Mouse (Mus musculus) adipocyte (in vitro differentiated cells): ENCODE measurements around the gene Gm20683.
"Not testable (repeated sequence)": the region's sequence is repeated elsewhere in the genome, so short reads cannot be mapped to it uniquely, and the experiment has no call there.

Experiments
- DNase-seq: peaks from one replicate; pipeline ENCODE4 v3.0.0-alpha.2; 2016; ENCODE audit warnings: low spot score

The Gm20683 gene

GRCm38 (mm10) chr17:25827546-25828222 lies 13.9 kb downstream of the Gm20683 start:
- no peak for DNase-seq

GRCm38 (mm10) chr17:25827011-25827410 lies 14.6 kb downstream of the Gm20683 start:
- no peak for DNase-seq

GRCm38 (mm10) chr17:25825984-25826570 lies 15.5 kb downstream of the Gm20683 start:
- no peak for DNase-seq

GRCm38 (mm10) chr17:25825311-25825710 lies 16.3 kb downstream of the Gm20683 start:
- no peak for DNase-seq

- no peak for DNase-seq
These were observed 17.0 kb downstream of the Gm20683 start for GRCm38 (mm10) chr17:25824362-25825142.

- peak; percentile 93 for DNase-seq
These were observed 18.1 kb downstream of the Gm20683 start, which contains the start of gene Wdr24 for GRCm38 (mm10) chr17:25823452-25823851. Gene Wdr24 (plus strand): TSS chr17:25823627.

- no peak for DNase-seq
These were observed 22.4 kb downstream of the Gm20683 start for GRCm38 (mm10) chr17:25818851-25819780.

- no peak for DNase-seq
These were observed 23.9 kb downstream of the Gm20683 start for GRCm38 (mm10) chr17:25817662-25818061.

GRCm38 (mm10) chr17:25813471-25813870 lies 28.1 kb downstream of the Gm20683 start:
- DNase-seq: peak; percentile 66

- DNase-seq: no peak
These were observed 30.7 kb downstream of the Gm20683 start for GRCm38 (mm10) chr17:25810890-25811289.

- no peak for DNase-seq
These were observed 31.8 kb downstream of the Gm20683 start for GRCm38 (mm10) chr17:25809606-25810340.

- DNase-seq: no peak
These were observed 32.6 kb downstream of the Gm20683 start, which contains the start of gene Fbxl16 for GRCm38 (mm10) chr17:25808789-25809605. Gene Fbxl16 (plus strand): TSS chr17:25809085.

- no peak for DNase-seq
These were observed 33.5 kb downstream of the Gm20683 start for GRCm38 (mm10) chr17:25808028-25808427.

- not testable (repeated sequence) for DNase-seq
These were observed 34.1 kb downstream of the Gm20683 start for GRCm38 (mm10) chr17:25807452-25807851.

- DNase-seq: no peak
These were observed 35.1 kb downstream of the Gm20683 start for GRCm38 (mm10) chr17:25806507-25806906.

GRCm38 (mm10) chr17:25802825-25803517 lies 38.6 kb downstream of the Gm20683 start:
- no peak for DNase-seq

GRCm38 (mm10) chr17:25801029-25801428 lies 40.5 kb downstream of the Gm20683 start:
- DNase-seq: peak; percentile 88

GRCm38 (mm10) chr17:25796951-25797369 lies 44.6 kb downstream of the Gm20683 start, which contains the start of gene Metrn:
Gene Metrn (minus strand): TSS chr17:25797136.
- peak; percentile 78 for DNase-seq

GRCm38 (mm10) chr17:25796211-25796771 lies 45.3 kb downstream of the Gm20683 start:
- DNase-seq: peak; percentile 32
